Mouse (Mus musculus): Measurements from ENCODE around the gene Hbp1.

DNA sequence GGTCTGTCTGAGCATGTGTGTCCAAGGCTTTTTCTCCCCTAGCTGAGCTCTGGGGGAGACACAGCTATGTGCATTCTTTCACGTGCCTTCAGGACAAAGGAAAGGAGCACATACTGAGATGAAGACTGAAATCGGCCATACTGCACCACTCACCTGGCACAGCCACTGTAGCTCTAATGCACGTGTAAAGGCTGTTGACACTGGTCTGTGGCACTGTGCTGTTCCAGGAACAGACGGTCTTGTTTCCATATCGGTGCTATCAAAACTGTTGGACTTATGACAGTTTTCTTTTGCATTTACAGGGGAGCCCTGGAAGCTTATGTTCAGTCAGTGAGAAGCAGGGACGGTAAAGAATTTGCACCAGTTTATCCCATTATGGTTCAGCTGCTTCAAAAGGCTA lies 25.0 kb downstream of the Hbp1 start:
- no peak for TF ChIP-seq CTCF (IDR thresholded peaks at IDR 0.05; ENCODE audit: low read depth, low read length)
- TF ChIP-seq POLR2A (IDR thresholded peaks at IDR 0.05; ENCODE audit: extremely low read depth, insufficient read depth, low read length), result no peak
